Mouse (Mus musculus): ENCODE data around the gene Hist2h3b. TPM values are rescaled to one million over a fixed set of nuclear protein-coding genes. Genes with fewer than 3 reads are reported as not detected.

The Hist2h3b gene
- polyA plus RNA-seq, 1 experiment: 8.1 TPM

GRCm38 (mm10) chr3:96225421-96225820 is 43.0 kb upstream of the Hist2h3b start:
- Histone ChIP-seq H3K27ac (ENCODE audit: insufficient read depth, low read length) (no peak overlapping the region), H3K4me1 (ENCODE audit: control insufficient read depth, insufficient read depth, low read length) (peaks cover 12% of the 10 kb centered on the region; the same call in 1 of the 2 replicates), H3K4me3 (replicated peaks; ENCODE audit: insufficient read depth, low read depth, low read length) (no peak overlapping the region), H3K27me3 (ENCODE audit: control insufficient read depth, insufficient read depth, low read length) (no peaks in the 10 kb centered on the region)
- no peak for DNase-seq
- WGBS: 24% methylated on average over 2 of the region's 2 CpGs
- TF ChIP-seq CTCF (IDR thresholded peaks at IDR 0.05; ENCODE audit: borderline replicate concordance, insufficient read depth, low read depth, low read length) (no peak), POLR2A (IDR thresholded peaks at IDR 0.05; ENCODE audit: borderline replicate concordance, insufficient read depth, low read length) (no peak)

GRCm38 (mm10) chr3:96226695-96227648 is 41.5 kb upstream of the Hist2h3b start:
- TF ChIP-seq CTCF (IDR thresholded peaks at IDR 0.05; ENCODE audit: borderline replicate concordance, insufficient read depth, low read depth, low read length) (no peak), POLR2A (IDR thresholded peaks at IDR 0.05; ENCODE audit: borderline replicate concordance, insufficient read depth, low read length) (no peak)
- WGBS: 71% methylated on average over 8 of the region's 8 CpGs
- H3K27ac ChIP-seq (ENCODE audit: insufficient read depth, low read length): no peak overlapping the region
- no peak overlapping the region for H3K4me3 ChIP-seq (replicated peaks; ENCODE audit: insufficient read depth, low read depth, low read length)
- no peaks in the 10 kb centered on the region for H3K27me3 ChIP-seq (ENCODE audit: control insufficient read depth, insufficient read depth, low read length)
- H3K4me1 ChIP-seq (ENCODE audit: control insufficient read depth, insufficient read depth, low read length): peaks cover 12% of the 10 kb centered on the region; the same call in 1 of the 2 replicates
- no peak for DNase-seq

- H3K27ac ChIP-seq (ENCODE audit: insufficient read depth, low read length): no peak overlapping the region
- 82% methylated on average over 2 of the region's 2 CpGs for WGBS
- no peak for DNase-seq
- no peak for TF ChIP-seq CTCF (IDR thresholded peaks at IDR 0.05; ENCODE audit: borderline replicate concordance, insufficient read depth, low read depth, low read length)
- TF ChIP-seq POLR2A (IDR thresholded peaks at IDR 0.05; ENCODE audit: borderline replicate concordance, insufficient read depth, low read length): no peak
- H3K27me3 ChIP-seq (ENCODE audit: control insufficient read depth, insufficient read depth, low read length): no peaks in the 10 kb centered on the region
- H3K4me1 ChIP-seq (ENCODE audit: control insufficient read depth, insufficient read depth, low read length): peaks cover 8% of the 10 kb centered on the region; the same call in 1 of the 2 replicates
- H3K4me3 ChIP-seq (replicated peaks; ENCODE audit: insufficient read depth, low read depth, low read length): no peak overlapping the region
Observed at GRCm38 (mm10) chr3:96228828-96229227, 39.6 kb upstream of the Hist2h3b start.

- DNase-seq: no peak
- peaks cover 3% of the 10 kb centered on the region; the same call in 1 of the 2 replicates for H3K4me1 ChIP-seq (ENCODE audit: control insufficient read depth, insufficient read depth, low read length)
- TF ChIP-seq POLR2A (IDR thresholded peaks at IDR 0.05; ENCODE audit: borderline replicate concordance, insufficient read depth, low read length) (no peak), CTCF (IDR thresholded peaks at IDR 0.05; ENCODE audit: borderline replicate concordance, insufficient read depth, low read depth, low read length) (no peak)
- H3K27me3 ChIP-seq (ENCODE audit: control insufficient read depth, insufficient read depth, low read length): no peaks in the 10 kb centered on the region
- 83% methylated on average over 2 of the region's 2 CpGs for WGBS
- H3K4me3 ChIP-seq (replicated peaks; ENCODE audit: insufficient read depth, low read depth, low read length): no peak overlapping the region
- H3K27ac ChIP-seq (ENCODE audit: insufficient read depth, low read length): no peak overlapping the region
Observed at GRCm38 (mm10) chr3:96230404-96230803, 38.0 kb upstream of the Hist2h3b start.

- no peak overlapping the region for H3K4me3 ChIP-seq (replicated peaks; ENCODE audit: insufficient read depth, low read depth, low read length)
- TF ChIP-seq POLR2A (IDR thresholded peaks at IDR 0.05; ENCODE audit: borderline replicate concordance, insufficient read depth, low read length) (no peak), CTCF (IDR thresholded peaks at IDR 0.05; ENCODE audit: borderline replicate concordance, insufficient read depth, low read depth, low read length) (no peak)
- 67% methylated on average over 4 of the region's 4 CpGs for WGBS
- H3K4me1 ChIP-seq (ENCODE audit: control insufficient read depth, insufficient read depth, low read length): no peaks in the 10 kb centered on the region
- H3K27me3 ChIP-seq (ENCODE audit: control insufficient read depth, insufficient read depth, low read length): no peaks in the 10 kb centered on the region
- H3K27ac ChIP-seq (ENCODE audit: insufficient read depth, low read length): 0 out of 2 replicates have a peak overlapping the region, but pooled peaks have one; percentile 21
- no peak for DNase-seq
Observed at GRCm38 (mm10) chr3:96230910-96231757, 37.3 kb upstream of the Hist2h3b start.

- H3K4me3 ChIP-seq (replicated peaks; ENCODE audit: insufficient read depth, low read depth, low read length): no peak overlapping the region
- no peaks in the 10 kb centered on the region for H3K27me3 ChIP-seq (ENCODE audit: control insufficient read depth, insufficient read depth, low read length)
- no peak for TF ChIP-seq POLR2A (IDR thresholded peaks at IDR 0.05; ENCODE audit: borderline replicate concordance, insufficient read depth, low read length)
- no peak for TF ChIP-seq CTCF (IDR thresholded peaks at IDR 0.05; ENCODE audit: borderline replicate concordance, insufficient read depth, low read depth, low read length)
- DNase-seq: no peak
- no peaks in the 10 kb centered on the region for H3K4me1 ChIP-seq (ENCODE audit: control insufficient read depth, insufficient read depth, low read length)
- 68% methylated on average over 2 of the region's 2 CpGs for WGBS
- 0 out of 2 replicates have a peak overlapping the region, but pooled peaks have one; percentile 21 for H3K27ac ChIP-seq (ENCODE audit: insufficient read depth, low read length)
Observed at GRCm38 (mm10) chr3:96231758-96232120, 36.7 kb upstream of the Hist2h3b start.

- Histone ChIP-seq H3K27me3 (ENCODE audit: control insufficient read depth, insufficient read depth, low read length) (no peaks in the 10 kb centered on the region), H3K27ac (ENCODE audit: insufficient read depth, low read length) (no peak overlapping the region), H3K4me1 (ENCODE audit: control insufficient read depth, insufficient read depth, low read length) (no peaks in the 10 kb centered on the region), H3K4me3 (replicated peaks; ENCODE audit: insufficient read depth, low read depth, low read length) (no peak overlapping the region)
- 67% methylated on average over 2 of the region's 2 CpGs for WGBS
- DNase-seq: no peak
- TF ChIP-seq POLR2A (IDR thresholded peaks at IDR 0.05; ENCODE audit: borderline replicate concordance, insufficient read depth, low read length): no peak
- no peak for TF ChIP-seq CTCF (IDR thresholded peaks at IDR 0.05; ENCODE audit: borderline replicate concordance, insufficient read depth, low read depth, low read length)
Observed at GRCm38 (mm10) chr3:96234914-96235313, 33.5 kb upstream of the Hist2h3b start.

Measured in cerebellum, adult 2 months (tissue).